Mouse (Mus musculus) layer of hippocampus, adult 9-10 months (tissue): ENCODE results near the gene Fktn.
"Not testable (repeated sequence)": the region's sequence is repeated elsewhere in the genome, so short reads cannot be mapped to it uniquely, and the experiment has no call there.

Experiments used
- DNase-seq: peaks from one replicate; pipeline ENCODE4 v3.0.0; 2022; ENCODE audit warnings: low spot score

Fktn gene

DNA sequence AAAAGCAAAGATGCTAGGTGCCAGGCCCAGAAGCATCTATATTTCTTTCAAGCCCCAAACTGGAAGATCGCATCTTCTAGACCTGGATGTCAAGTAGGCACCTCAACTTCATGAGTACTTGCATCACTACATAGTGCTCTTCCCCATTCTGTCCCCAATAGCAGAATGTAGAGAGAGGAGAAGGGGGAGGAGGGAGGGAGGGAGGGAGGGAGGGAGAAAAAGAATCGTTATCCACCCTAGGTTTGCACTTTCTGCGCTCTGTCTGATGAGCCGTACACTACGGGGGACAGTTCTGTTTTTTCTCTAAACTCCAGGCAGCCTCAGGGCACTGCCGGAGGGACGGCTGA lies at the start of gene Fktn:
Gene Fktn, plus strand, starts transcription at position 295 of the 347 bp plus-strand sequence.
- no peak for DNase-seq

DNA sequence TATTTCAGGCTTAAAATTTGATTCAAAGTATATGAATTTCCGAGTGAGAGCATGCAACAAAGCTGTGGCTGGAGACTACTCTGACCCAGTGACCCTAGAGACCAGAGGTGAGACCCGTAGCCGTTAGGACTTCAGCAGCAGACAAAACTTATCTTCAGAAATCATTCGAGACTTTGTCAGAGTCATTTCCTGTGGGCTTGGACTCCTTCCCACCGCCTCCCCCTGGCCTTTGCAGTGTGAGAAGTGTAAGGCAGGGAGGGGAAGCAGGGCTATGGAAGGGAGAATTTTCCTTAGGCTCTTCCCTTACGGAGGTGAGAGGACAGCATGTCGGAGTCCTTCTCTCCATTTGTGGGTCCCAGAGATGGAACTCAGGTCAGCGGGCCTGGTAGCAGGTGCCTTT lies 31.7 kb upstream of the Fktn start:
- DNase-seq = no peak

DNA sequence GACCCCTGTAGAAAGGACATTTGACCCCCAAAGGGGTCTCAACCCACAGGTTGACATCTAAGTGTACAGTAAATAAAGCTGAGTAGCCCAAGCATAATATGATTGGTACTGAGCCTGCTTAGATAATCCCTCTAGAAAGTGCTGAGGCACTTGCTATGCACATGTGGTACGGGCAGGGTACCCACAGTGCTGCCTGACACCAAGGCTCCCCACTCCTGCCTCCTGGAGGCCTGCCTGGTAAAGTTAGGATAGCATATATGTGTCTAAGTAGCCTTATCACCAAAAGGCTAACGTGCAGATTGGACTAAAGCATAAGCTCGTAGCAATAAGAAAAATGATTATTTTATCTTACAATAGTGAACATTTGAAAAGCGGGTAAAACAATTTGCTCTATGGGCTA lies 24.8 kb upstream of the Fktn start:
- no peak for DNase-seq

DNA sequence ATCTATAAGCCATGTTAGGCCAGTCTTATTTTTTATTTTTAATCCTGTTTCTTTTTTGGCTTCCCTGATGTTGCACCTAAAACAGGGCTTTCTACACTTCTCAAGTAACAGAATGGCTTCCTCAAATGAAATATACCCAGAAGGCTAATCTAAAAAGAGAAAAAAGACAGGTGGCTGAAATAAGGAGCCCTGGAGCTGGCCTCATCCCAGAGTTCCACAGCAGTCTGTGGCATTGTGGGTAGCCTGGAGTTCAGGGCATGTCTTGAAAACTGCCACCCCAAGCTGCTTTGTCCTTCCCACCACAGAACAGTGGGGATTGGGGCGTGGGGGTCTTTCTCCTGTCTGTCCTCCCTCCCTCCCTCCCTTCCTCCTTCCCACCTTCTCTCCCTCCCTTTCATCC lies 22.4 kb upstream of the Fktn start:
- DNase-seq = no peak

DNA sequence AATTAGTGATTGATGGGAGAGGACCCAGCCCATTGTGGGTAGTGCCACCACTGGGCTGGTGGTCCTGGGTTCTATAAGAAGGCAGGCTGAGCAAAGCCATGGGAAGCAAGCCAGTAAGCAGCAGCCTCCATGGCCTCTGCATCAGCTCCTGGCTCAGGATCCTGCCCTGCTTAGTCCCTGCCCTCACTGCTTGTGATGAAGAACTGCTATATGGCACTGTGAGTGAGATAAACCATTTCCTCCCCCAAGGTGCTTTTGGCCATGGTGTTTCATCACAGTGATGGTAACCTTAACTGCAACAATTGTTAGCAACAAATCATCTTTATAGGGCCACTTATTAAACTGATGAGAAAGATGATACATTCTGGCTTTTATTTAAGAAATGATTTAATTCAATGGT lies 4.6 kb upstream of the Fktn start:
- not testable (repeated sequence) for DNase-seq

DNA sequence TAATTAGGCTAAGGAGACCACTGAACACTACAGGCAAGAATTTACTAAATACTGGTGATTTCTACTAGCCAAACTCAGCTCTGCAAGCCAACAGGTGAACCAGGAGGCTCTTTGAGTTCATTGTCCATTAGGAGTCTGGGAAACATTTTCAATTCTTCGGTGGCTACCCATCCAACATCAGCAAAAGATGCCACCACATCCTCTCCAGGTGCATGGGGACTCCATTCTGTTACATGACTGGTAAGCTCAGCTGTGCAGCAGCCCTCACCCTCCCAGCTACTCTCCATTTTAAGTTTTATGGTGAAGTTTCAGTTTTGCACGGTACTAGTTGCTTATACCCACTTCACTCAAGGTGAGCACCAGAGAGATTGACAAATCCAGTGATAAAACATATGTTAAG lies 3.8 kb upstream of the Fktn start:
- no peak for DNase-seq

DNA sequence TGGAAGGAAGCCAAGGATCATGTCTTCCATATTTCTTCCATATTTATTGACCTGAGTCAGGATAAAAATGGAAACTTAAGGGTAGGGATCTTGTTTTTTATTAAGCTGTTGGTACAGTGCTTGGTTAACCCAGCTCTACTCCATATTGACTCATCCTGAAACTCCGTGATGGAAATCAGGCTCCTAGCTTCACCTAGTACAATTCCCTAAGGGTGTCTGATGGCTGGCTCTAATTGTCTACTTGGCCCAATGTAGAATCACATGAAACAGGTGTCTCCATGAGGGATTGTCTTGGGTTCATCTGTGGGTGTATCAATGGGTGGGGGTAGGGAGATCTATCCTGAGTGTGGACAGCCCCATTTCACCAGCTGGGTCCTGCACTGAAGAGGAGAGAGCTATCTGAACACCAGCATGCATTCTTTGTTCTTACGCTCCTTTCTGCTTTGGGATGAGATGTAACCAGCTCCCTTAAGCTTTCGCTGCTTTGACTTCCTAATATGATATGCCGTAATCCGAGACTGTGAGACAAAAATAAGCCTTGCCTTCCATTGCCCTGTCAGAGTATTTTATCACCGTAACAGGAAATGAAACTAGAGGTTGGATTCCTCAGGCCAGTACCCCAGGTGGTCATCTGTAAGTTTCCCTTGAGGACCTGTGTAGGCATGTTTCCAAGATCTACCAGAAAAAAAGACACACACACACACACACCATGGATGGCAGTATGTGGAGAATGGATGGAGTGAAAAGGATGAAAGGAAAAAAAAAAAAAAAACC lies 3.1 kb upstream of the Fktn start:
- no peak for DNase-seq

DNA sequence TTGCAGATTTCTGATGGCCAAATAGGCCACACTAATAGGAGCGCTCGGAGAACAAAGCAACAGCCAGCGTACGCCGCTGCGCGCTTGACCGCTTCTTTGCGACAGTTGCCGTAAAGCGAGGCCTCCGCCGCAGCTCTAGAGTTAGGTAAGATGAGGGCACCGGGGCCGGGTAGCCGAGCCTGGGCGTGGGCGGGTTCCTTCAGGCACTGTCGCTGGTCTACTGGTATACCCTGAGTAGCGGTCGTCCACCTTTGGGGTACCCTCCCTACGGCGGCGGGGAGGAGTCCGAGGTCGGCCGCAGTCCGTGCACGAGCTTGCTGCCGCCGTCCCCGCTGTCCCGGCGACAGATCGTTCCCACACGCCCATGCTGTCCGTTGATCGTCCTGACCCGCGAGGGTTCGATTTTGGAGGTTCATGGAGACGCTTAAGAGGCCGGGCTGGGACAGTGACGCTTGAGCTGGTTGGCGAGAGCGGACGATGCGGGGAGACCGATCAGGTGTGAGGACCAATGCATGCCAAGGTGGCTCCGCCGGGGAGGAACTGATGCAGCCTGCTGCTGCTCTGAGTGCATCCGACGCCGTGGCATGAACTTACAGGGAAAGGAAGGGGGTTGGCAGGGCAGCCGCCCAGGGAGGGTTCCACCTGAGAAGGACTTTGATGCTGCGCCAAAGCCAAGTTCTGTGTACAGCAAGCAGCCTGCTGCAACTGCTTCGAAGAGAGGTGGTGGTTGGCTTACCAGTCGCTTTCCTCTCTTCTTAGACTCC lies 435 bp downstream of the Fktn start:
- peak; percentile 81 for DNase-seq

DNA sequence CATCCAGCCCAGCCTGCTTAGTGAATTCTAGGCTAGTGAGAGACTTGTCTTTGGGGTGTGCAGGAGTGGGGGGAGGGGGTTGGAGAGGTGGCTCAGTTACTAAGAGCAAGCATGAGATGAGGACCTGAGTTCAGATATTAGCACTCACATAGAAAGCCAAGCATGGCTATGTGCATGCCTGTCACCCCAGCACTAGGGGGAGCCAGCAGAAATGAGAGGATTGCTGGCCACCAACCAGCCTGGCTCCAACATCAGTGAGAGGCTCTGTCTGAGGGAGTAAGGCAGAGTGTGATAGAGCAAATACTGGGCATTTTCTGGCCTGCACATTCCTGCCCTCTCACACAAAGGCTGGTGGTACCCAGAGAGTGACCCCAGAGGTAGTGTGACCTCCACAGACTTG lies 2.2 kb downstream of the Fktn start:
- no peak for DNase-seq

DNA sequence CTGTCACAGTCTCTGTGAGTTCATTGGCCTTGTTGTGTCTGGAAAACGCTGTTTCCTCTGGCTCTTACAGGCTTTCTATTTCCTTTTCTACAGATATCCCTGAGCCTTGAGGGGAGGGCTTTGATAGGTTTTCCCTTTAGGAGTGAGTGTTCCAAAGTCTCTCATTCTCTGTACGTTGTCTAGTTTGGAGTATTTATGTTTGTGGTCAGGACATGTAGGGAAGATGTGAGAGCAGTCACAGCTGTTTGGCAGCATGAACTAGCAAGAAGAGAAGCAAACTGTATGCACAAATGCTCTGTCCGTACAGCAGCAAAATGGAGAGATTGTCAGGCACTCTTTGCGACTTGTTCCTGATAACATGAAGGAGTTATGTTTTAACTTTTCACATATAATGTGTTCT lies 3.7 kb downstream of the Fktn start:
- no peak for DNase-seq

DNA sequence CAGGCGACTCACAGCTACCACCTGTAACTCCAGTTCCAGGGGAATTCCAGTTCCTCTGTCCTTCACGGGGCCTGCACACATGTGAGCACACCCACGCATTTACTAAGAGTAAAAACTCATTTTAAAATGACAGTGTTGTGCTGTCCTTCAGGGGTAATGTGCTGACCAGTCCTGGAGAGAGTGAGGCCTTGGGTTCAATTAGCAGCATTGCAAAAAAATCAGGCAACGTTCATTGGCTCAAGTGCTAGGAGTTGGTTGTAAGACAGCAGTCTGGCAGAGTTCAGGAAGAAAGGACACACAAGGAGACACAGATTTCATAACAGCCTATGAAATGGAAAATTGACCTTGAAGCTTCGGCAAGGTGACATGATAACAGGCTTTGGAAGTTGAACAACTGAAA lies 4.5 kb downstream of the Fktn start:
- DNase-seq = no peak

DNA sequence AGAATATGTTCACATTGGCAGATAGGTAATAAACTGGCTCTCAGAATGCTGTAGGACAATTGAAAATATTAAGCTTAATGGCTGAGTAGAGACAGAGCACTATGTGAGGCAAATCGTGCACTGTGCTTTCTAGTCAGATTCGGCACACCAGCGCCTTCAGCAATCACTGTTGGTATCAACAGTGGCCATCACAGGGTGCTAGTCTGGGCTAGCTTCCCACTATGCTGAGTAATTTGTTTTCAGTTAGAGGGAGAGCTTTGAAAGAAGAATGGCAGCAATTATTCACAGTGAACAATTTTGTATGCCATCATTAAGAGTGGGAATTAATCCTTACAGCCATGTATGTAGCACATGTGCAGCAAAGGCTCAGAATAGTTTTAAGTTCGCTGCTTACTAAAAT lies 8.7 kb downstream of the Fktn start:
- peak; percentile 24 for DNase-seq

DNA sequence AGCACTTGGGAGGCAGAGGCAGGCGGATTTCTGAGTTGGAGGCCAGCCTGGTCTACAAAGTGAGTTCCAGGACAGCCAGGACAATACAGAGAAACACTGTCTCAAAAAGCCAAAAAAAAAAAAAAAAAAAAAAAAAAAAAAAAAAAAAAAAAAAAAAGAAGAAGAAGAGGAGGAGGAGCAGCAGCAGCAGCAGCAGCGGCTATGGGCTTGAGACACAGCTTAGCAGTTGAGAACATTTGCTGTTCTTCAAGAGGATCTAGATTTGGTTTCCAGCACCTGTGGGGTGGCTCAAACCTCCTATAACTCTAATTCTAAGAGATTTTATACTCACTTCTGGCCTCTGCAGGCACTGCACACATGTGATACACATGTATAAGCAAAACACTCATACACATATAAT lies 12.3 kb downstream of the Fktn start:
- not testable (repeated sequence) for DNase-seq

DNA sequence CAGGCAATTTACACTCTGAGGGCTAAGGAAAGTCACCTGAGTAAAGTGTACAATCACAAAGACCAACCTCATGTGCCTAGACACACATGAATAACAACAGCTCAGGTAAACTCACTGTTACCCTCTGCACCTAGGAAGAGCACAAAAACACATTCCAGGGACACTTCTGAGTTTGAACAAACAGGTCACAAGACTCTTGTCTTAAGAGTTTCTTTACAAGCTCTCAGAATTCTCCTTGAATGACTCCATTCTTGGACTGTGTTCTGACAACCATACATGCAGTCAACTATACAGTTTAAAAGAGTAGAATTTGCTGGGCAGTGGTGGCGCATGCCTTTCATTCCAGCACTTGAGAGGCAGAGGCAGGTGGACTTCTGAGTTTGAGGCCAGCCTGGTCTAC lies 14.3 kb downstream of the Fktn start:
- DNase-seq = no peak

DNA sequence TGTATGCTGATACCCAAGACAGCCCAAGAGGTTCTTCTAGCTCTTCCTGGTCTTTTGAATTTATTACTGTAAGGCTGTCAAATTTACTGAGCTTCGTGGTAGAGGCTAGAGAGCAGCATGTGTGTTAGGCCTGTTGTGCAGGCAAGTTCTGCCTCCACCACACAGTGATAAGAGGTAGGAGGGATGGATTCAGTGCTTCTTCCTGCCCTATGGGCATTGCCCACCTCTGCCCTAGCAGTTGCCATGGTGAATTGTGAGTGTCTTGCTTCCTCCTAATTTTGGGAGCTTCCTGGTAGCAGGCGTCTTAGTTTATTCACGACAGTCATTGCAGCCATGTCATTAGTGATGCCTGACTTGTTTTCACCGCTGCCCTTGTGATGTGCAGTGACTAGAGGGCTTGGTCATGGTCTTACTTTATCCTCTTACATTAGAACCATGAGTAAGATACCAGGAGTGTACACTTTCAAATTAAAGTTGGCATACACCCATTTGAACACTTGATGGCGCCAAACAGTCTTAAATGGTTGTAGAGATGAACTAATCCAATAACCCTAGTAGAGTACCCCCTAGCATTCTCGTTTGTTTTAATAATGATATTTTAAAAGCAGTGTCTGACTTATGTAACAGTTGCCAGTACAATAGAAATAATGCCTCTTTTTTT lies 25.3 kb downstream of the Fktn start:
- DNase-seq = peak; percentile 83

DNA sequence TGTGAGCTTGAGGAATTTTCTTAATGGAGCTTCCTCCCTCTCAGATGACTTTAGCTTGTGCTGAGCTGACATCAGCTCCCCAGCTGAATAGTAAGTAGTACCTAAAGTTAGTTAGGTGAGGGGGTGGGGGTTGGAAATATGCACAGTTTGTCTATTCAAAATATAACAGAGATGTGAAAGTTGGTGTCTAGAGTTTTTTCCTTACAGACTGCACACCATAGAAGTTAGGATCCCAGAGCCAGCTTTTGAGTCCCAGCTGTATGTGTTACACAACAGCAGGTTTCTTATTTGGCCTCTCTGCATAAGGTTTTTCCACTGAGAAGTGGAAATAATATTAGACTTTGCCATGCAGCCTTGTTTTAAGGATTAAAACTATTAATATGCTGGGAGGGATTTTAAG lies 36.0 kb downstream of the Fktn start:
- no peak for DNase-seq

DNA sequence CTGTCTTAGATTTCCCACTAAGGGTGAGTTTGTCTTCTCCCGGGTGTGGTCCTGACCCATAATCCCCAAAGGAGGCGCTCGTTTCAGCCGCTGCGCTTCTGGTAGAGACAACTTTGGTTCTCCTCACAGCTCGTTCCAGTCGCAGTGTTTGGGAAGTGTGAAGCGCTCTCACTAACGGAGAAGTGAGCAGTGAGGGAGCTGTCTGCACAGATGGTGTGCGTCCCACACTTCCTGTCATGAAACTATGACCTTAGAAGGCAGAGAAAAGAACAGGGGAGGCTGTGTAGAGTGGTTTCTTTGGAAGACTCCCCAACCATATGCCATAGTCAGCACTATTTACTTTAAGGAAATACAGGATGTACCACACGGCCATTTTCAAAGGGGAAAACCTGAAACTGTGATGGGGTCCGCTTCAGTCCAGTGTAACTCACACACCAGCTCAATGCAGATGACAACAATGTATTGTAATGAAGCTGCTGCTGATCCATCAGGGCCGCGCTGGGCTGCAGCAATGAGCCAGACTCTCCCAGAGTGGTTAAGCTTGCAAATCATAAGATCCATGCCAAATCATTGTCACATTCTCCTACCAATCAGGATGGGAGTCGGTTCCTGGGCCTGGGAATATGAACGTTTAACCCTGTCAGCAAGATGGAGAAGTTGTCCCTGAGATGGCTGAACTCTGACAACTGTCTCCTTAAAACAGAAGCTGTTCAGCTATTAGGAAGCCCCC lies 36.8 kb downstream of the Fktn start:
- peak; percentile 16 for DNase-seq

DNA sequence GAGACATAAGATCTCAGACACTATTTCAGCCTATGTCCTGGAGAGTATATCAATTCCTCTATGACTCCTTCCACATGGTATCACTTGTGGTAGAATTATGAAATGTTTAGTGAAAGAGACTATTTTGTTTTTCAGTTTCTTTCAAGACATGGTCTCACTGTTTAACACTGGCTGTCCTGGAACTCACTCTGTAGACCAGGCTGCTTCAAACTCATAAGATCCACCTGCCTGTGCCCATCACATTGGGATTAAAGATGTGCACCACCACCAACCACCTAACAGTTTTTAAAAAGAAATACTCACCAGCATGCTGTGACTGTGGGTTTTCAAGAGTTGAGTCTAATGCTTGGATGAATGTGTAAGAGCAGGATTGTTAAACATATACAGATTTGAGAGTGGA lies 43.2 kb downstream of the Fktn start:
- no peak for DNase-seq

DNA sequence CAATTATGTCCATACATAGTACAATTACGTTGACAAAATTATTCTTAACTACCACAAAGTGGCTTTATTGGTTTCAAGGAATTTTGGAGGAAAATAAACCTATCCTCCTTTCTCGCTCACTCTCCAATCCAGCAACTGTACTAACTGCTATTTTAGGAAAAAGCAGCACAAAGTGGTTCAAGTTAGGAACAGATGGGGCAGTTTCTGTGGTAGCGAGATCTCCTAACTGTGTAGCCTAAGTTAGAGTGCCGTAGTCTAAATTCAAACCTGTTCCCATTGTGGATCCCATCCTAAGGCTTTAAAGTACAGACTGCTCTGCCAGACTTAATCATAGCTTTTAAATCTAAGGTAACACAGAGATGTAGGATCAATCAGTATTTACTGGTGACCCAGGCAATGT lies 45.0 kb downstream of the Fktn start:
- no peak for DNase-seq

DNA sequence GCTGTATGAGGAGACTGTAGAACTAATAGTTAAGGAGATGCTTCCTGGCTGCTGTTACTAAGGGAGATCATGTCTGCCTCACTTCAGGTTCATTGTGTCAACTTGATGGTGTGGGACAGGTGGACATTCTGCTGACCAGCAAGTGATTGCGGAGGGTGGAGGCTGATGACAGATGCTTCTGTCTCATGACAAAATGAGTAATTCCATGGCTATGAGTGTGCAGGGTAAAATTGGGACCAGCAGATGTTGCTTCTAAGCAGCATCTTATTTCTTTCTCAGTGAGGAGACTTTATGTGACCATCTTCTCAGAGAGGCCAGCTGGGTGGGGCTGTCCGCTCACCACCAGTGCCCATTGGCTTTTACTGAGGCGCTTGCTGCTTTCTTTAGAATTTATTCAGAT lies 45.9 kb downstream of the Fktn start:
- no peak for DNase-seq

DNA sequence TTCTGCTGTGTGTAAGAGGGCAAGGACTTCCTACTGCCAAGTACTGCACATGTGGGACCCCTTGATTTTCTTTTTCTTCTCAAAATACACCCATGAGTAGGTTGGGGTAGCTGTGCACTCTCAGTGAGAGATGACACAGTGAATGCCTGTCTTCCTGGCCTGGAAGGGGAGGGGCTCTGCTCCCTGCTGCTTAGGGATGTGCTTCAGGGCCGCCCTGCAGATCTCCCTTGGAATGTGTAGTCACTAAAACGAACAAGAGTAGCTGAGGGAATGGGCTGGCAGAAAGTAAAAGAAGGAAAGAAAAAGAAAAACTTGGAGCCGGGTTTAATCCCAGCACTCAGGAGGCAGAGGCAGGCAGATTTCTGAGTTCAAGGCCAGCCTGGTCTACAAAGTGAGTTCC lies 48.7 kb downstream of the Fktn start:
- no peak for DNase-seq

DNA sequence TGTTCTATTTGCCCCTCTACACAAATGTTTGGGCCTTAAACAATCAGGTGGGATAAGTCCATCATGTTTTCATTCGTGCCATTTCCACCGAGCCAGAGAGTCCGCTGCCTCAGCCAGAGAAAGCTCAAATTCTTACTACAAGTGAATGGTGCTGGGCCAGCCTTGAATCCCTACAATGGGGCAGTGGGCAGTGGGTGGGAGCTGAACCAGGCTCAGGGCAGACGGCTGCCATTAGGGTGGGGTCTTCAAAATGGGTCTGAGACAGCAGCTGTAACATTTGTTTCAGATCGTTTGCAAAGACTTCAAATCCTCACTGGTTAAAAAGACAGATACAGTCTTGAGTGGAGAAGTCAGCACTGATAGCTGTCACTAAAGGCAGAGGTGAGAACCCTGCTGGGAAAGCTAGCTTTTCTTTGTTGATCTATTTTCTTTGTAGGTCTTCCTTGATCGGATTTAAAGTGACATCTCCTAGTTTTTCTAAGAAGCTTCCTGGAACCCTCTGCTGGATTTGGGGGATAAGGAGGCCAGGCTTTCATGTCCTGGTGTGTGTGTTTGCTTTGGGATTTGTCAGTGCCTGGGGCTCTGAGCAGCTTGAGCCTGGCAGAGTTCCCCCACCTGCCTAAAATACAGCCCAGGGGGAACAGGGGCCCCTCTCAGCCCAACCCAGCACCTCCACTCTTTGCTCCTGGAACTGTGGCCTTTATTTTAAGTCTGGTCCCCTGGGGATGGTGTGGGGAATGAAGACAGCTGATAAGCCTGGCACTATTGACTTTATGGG lies 57.3 kb downstream of the Fktn start:
- DNase-seq = no peak
